Mouse (Mus musculus): ENCODE measurements around the gene Muc3. TPM values are rescaled to one million over a fixed set of nuclear protein-coding genes. Genes with fewer than 3 reads are reported as not detected.

Gene Muc3
- polyA plus RNA-seq, 1 experiment from 2014 or later = not detected

DNA sequence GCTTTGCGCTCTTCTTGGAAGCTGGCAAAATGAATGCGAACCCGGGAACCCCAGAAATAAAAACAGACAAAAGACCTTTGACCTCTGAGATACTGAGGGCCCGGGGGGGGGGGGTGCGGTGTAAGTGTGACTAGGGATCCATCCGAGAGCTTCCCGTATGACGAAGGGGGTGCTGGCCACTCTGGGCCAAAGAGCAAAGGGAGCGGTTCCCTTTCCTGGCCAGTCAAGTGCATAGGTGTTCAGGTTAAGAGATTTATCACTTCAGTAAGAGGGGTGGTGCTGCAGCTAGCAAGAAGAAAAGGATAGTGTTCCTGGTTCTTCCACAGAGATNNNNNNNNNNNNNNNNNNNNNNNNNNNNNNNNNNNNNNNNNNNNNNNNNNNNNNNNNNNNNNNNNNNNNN is 16.9 kb upstream of the Muc3 start:
- 78% methylated on average over 9 of the region's 9 CpGs for WGBS
- Histone ChIP-seq H3K4me2 (replicated peaks) (no peak overlapping the region), H3K27ac (replicated peaks) (no peak overlapping the region), H3K27me3 (no peaks in the 10 kb centered on the region), H3K4me1 (no peaks in the 10 kb centered on the region), H3K9ac (replicated peaks) (no peak overlapping the region), H3K4me3 (no peak overlapping the region), H3K36me3 (no peaks in the 10 kb centered on the region), H3K9me3 (no peaks in the 10 kb centered on the region)
- no peak for ATAC-seq (ENCODE audit: low FRiP score, low read depth)

DNA sequence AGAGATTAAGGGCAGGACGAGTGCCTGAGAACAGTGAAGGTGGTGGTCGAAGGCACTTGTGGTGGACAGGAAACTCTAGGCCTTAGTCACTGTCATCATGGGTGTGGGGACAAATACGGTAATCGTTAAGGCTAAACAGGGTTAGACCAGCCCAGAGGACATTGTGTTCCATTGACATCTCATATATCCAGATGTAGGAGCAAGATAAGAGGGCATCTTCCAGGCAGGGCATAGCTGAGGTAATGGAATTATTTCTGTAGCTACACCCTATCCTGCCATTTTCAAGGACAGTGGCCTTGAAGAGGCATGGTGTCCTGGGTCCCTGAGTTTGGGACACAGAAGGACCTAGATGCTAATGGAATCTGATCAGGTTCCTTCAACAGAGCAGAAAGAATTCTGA is 12.7 kb upstream of the Muc3 start:
- WGBS = 81% methylated on average over 4 of the region's 4 CpGs
- H3K27me3 ChIP-seq = no peaks in the 10 kb centered on the region
- no peak overlapping the region for H3K4me2 ChIP-seq (replicated peaks)
- no peak overlapping the region for H3K9ac ChIP-seq (replicated peaks)
- H3K36me3 ChIP-seq = no peaks in the 10 kb centered on the region
- H3K27ac ChIP-seq (replicated peaks) = no peak overlapping the region
- no peak for ATAC-seq (ENCODE audit: low FRiP score, low read depth)
- H3K9me3 ChIP-seq = peaks cover 7% of the 10 kb centered on the region; the same call in 1 of the 2 replicates
- H3K4me3 ChIP-seq = no peak overlapping the region
- H3K4me1 ChIP-seq = no peaks in the 10 kb centered on the region

DNA sequence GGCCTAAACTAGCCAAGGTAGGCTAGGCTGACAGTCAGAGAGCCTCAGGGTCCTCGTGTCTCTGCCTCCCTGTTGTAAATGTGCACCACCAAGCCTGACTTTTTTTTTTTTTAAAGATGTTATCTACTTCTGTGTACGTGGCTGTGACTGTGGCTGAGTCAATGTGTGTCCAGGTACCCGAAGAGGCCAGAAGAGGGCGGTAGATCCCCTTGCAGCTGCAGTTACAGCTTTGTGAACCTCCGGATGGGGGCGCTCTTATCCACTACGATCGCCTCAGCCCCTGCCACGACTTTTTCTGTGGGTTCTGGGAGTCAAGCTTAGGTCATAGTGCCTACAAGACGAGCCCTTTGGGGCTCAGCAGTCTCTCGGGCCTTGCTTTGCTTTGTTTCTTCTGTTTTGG is 10.3 kb upstream of the Muc3 start:
- H3K36me3 ChIP-seq = no peaks in the 10 kb centered on the region
- H3K4me2 ChIP-seq (replicated peaks) = no peak overlapping the region
- no peak overlapping the region for H3K27ac ChIP-seq (replicated peaks)
- H3K27me3 ChIP-seq = no peaks in the 10 kb centered on the region
- H3K9me3 ChIP-seq = peaks cover 17% of the 10 kb centered on the region; the same call in 1 of the 2 replicates
- 42% methylated on average over 11 of the region's 11 CpGs for WGBS
- no peak overlapping the region for H3K4me3 ChIP-seq
- no peak overlapping the region for H3K9ac ChIP-seq (replicated peaks)
- no peaks in the 10 kb centered on the region for H3K4me1 ChIP-seq
- no peak for ATAC-seq (ENCODE audit: low FRiP score, low read depth)

DNA sequence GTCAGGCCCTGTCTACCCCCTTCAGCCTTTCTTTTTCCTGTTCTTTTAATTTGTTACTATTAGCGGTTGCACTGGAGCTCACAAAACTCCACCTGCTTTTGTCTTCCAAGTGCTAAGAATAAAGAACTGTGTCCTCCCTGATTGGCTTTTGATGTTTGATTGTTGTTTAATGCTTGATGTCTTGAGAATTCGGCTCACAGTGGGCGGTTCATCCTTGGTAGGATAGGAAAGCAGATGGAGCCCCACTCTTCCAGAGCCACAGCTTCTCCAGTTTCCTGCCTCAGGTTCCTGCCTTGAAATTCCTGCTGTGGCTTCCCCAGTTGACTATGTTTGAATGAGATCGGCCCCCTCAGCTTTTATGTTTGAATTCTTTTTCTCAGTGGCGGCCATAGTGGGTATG is 4.2 kb upstream of the Muc3 start:
- H3K9me3 ChIP-seq = peaks cover 37% of the 10 kb centered on the region
- no peak overlapping the region for H3K9ac ChIP-seq (replicated peaks)
- ATAC-seq (ENCODE audit: low FRiP score, low read depth) = no peak

DNA sequence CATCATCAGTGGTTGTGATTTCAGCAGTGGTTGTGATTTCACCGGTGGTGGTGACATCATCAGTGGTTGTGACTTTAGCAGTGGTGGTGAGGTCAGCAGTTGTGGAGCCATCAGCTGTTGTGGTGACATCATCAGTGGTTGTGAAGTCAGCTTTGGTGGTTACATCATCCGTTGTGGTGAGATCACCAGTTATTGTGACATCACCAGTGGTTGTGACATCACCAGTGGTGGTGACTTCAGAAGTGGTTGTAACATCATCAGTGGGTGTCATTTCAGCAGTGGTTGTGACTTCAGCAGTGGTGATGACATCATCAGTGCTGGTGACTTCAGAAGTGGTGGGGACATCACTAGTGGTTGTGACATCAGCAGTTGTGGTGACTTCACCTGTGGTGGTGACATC is 3.5 kb upstream of the Muc3 start:
- H3K4me2 ChIP-seq (replicated peaks) = no peak overlapping the region
- no peak overlapping the region for H3K27ac ChIP-seq (replicated peaks)
- no peak for ATAC-seq (ENCODE audit: low FRiP score, low read depth)
- no peaks in the 10 kb centered on the region for H3K4me1 ChIP-seq
- H3K27me3 ChIP-seq = no peaks in the 10 kb centered on the region
- H3K4me3 ChIP-seq = no peak overlapping the region
- H3K9ac ChIP-seq (replicated peaks) = no peak overlapping the region
- WGBS = 53% methylated on average over 2 of the region's 2 CpGs
- no peaks in the 10 kb centered on the region for H3K36me3 ChIP-seq
- H3K9me3 ChIP-seq = peaks cover 36% of the 10 kb centered on the region

More for the DNA sequence above, 4.2 kb upstream of the Muc3 start:
- no peak overlapping the region for H3K4me2 ChIP-seq (replicated peaks)
- no peaks in the 10 kb centered on the region for H3K4me1 ChIP-seq
- 88% methylated on average over 5 of the region's 5 CpGs for WGBS
- no peak overlapping the region for H3K27ac ChIP-seq (replicated peaks)
- H3K27me3 ChIP-seq = no peaks in the 10 kb centered on the region
- no peak overlapping the region for H3K4me3 ChIP-seq
- no peaks in the 10 kb centered on the region for H3K36me3 ChIP-seq

DNA sequence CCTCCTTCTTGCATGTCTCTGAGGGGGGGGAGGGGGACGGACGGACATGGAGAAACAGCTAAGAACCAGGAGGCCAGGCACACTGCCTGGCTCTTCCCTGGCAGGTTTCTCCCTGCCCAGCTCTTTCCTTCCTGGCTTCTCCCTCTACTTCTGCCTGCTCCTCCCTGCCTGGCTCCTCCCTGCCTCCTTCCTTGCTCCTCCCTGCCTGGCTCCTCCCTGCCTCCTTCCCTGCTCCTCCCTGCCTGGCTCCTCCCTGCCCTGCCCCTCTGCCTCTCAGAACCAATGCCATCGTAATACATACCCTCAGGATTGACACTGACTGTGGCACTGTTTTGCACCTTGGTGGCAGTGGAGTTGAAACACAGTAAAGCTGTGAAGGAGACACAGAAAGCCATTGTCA is 8.3 kb downstream of the Muc3 start:
- ATAC-seq (ENCODE audit: low FRiP score, low read depth) = no peak
- no peaks in the 10 kb centered on the region for H3K4me1 ChIP-seq
- H3K27ac ChIP-seq (replicated peaks) = no peak overlapping the region
- WGBS = 52% methylated on average over 3 of the region's 3 CpGs
- H3K36me3 ChIP-seq = no peaks in the 10 kb centered on the region
- 0 out of 2 replicates have a peak, but pooled peaks cover 3% of the 10 kb centered on the region for H3K9me3 ChIP-seq
- H3K9ac ChIP-seq (replicated peaks) = no peak overlapping the region
- H3K4me2 ChIP-seq (replicated peaks) = no peak overlapping the region
- H3K27me3 ChIP-seq = no peaks in the 10 kb centered on the region; the same call in 1 of the 2 replicates
- H3K4me3 ChIP-seq = no peak overlapping the region

DNA sequence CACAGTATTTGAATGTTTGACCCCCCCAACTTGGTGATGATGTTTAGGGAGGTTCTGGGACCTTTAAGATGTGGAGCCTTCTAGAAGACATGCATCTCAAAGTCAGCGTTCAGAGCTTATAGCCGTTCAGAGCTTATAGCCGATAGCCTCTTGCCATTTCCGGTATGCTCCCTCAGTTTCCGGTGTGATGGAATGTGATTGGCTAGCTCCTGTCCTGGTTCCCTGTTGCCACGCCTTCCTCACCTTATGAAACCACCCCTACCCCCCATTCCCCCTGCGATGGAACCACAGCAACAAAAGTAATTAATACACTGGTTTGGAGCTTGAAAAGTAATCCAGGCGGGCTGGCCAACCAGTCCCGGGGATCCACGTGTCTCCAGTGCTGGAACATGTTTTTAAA is 10.1 kb downstream of the Muc3 start:
- Histone ChIP-seq H3K4me3 (no peak overlapping the region), H3K27ac (replicated peaks) (no peak overlapping the region), H3K27me3 (peaks cover 3% of the 10 kb centered on the region; the same call in 1 of the 2 replicates), H3K9me3 (0 out of 2 replicates have a peak, but pooled peaks cover 5% of the 10 kb centered on the region), H3K4me1 (no peaks in the 10 kb centered on the region), H3K4me2 (replicated peaks) (no peak overlapping the region), H3K36me3 (no peaks in the 10 kb centered on the region), H3K9ac (replicated peaks) (no peak overlapping the region)
- ATAC-seq (ENCODE audit: low FRiP score, low read depth) = no peak
- WGBS = 89% methylated on average over 10 of the region's 10 CpGs

DNA sequence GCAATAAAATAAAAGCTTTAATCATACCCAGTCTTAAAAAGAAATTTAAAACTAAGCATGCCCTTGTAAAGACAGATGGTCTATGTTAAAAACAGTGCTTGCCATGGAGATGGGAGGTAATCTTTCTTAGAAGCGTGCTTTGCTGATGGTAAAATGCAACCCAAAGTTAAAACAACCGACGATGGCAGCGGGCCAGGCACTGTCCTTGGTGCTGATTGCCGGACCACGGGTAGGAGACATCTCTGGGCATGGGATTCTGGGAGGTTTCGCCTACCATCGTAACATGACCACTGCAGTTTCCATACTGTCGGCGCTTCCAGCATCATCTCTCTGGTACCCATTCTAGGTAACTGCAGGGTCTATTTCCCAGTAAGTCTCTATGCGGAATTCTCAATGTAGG is 14.2 kb downstream of the Muc3 start:
- Histone ChIP-seq H3K9me3 (0 out of 2 replicates have a peak, but pooled peaks cover 7% of the 10 kb centered on the region), H3K4me1 (no peaks in the 10 kb centered on the region), H3K27ac (replicated peaks) (no peak overlapping the region), H3K36me3 (no peaks in the 10 kb centered on the region), H3K4me3 (no peak overlapping the region), H3K9ac (replicated peaks) (no peak overlapping the region), H3K27me3 (peaks cover 12% of the 10 kb centered on the region; the same call in 1 of the 2 replicates), H3K4me2 (replicated peaks) (no peak overlapping the region)
- no peak for ATAC-seq (ENCODE audit: low FRiP score, low read depth)
- 39% methylated on average over 11 of the region's 11 CpGs for WGBS

DNA sequence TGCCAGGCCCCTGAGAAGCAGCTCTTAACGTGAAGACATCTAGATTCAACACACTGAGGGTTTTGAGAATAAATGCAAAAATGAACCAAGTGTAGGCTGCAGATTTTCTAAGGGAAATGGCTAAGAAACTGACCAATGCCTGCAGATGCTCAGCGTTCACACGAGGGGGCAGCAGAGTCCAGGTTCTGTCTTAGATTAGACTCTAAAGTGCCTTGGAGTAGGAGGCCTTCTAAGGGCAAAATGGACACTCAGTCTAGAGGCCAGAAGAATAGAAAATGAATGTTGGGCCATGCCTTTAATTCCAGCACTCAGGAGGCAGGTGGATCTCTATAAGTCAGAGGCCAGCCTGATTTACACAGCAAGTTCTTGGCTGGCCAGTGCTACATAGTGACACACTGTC is 17.6 kb downstream of the Muc3 start:
- 3% methylated on average over 3 of the region's 3 CpGs for WGBS
- no peaks in the 10 kb centered on the region for H3K36me3 ChIP-seq
- no peak for ATAC-seq (ENCODE audit: low FRiP score, low read depth)
- no peak overlapping the region for H3K4me2 ChIP-seq (replicated peaks)
- peaks cover 15% of the 10 kb centered on the region for H3K27me3 ChIP-seq
- no peak overlapping the region for H3K27ac ChIP-seq (replicated peaks)
- H3K4me3 ChIP-seq = no peak overlapping the region
- H3K9ac ChIP-seq (replicated peaks) = no peak overlapping the region
- 0 out of 2 replicates have a peak, but pooled peaks cover 2% of the 10 kb centered on the region for H3K4me1 ChIP-seq
- 0 out of 2 replicates have a peak, but pooled peaks cover 6% of the 10 kb centered on the region for H3K9me3 ChIP-seq

DNA sequence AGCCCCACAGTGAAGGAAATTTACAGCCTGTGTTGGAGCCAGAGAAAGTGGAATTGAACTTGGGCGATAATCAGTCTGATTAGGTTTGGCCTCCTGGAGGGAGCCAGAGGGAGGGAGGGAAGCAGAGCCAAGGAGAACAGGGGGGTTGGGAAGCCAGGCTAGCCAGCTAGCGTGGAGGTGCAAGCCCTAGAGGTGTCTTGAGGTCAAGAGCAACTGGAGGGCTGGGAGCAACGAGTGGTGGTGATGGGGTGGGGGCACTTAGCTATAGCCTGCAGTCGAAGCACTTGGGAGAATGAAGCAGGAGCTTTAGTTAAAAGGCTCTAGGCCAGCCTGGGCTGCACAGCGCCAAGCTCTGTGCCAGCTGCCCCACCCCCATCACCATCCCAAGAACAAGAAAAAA is 19.8 kb downstream of the Muc3 start:
- Histone ChIP-seq H3K4me3 (no peak overlapping the region), H3K4me2 (replicated peaks) (no peak overlapping the region), H3K36me3 (no peaks in the 10 kb centered on the region), H3K4me1 (0 out of 2 replicates have a peak, but pooled peaks cover 2% of the 10 kb centered on the region), H3K27ac (replicated peaks) (no peak overlapping the region), H3K9me3 (0 out of 2 replicates have a peak, but pooled peaks cover 4% of the 10 kb centered on the region), H3K27me3 (peaks cover 12% of the 10 kb centered on the region), H3K9ac (replicated peaks) (no peak overlapping the region)
- 38% methylated on average over 5 of the region's 5 CpGs for WGBS
- no peak for ATAC-seq (ENCODE audit: low FRiP score, low read depth)

DNA sequence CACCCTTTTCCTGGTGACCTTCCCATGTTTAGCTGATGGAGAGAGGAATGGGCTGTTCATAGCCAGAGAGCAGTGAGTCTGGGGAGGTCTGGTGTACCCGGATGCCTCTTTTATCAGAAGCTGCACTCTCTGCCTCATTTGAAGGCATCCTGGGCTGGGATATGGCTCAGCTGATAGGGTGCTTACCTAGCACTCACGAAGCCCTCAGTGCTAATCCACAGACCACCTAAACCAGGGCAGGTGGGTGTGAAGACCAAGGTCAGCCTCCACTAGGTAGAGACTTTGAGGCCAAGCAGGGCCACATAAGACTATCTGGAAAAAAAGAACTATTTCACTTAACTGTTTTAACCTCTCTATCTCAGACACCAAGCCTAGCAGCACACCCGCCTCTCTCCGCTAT is 25.6 kb downstream of the Muc3 start:
- WGBS = 82% methylated on average over 4 of the region's 4 CpGs

DNA sequence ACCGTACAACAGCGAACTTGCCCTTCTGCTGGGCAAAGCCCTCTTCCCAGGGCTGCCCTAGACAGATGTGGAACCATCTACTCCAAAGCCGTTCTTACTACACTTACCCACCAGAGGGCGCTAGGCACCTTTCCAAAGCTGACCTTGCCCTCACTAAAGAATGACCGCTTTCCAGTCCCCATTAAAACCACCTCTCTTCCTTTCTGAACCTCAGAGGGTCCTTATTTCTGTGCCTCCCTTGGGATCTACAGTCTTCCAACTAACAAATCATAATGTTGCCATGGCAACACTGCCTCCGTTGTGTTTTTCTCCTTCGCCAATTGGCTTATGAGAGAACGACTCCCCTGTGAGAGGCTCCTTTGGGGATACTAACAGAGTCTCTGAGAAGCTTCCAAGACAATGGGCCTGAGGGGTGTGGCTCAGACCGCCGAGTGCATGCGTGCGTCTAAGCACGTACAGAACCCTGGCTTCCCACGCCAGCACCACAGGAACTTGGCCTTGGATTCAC is 26.4 kb downstream of the Muc3 start:
- peak overlapping the region; percentile 18; the same call in 1 of the 2 replicates for H3K4me2 ChIP-seq (replicated peaks)
- no peak overlapping the region for H3K9ac ChIP-seq (replicated peaks)
- H3K4me3 ChIP-seq = no peak overlapping the region

More for the DNA sequence above, 25.6 kb downstream of the Muc3 start:
- Histone ChIP-seq H3K9ac (replicated peaks) (no peak overlapping the region), H3K4me3 (no peak overlapping the region), H3K27me3 (no peaks in the 10 kb centered on the region), H3K4me2 (replicated peaks) (no peak overlapping the region), H3K9me3 (no peaks in the 10 kb centered on the region), H3K27ac (replicated peaks) (peak overlapping the region; percentile 58), H3K4me1 (peaks cover 8% of the 10 kb centered on the region), H3K36me3 (no peaks in the 10 kb centered on the region)
- no peak for ATAC-seq (ENCODE audit: low FRiP score, low read depth)

DNA sequence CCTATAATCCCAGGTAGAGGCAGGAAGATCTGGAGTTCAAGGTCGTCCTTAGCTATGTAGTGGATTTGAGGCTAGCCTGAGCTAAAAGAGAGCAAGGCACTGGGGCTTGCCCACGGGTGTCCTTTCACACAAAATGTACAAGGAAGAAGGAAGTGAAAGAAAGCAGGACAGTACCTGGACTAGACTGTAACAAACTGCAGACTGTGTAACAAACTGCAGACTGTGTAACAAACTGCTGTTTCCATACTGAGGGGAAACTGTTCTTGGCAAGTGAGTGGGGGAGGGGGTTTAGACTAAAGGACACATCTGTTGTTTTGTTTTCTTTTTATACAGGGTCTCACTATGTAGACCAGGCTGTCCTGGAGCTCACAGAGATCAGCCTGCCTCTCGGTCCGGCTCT is 27.8 kb downstream of the Muc3 start:
- Histone ChIP-seq H3K4me2 (replicated peaks) (no peak overlapping the region), H3K36me3 (no peaks in the 10 kb centered on the region), H3K4me3 (no peak overlapping the region), H3K9ac (replicated peaks) (no peak overlapping the region), H3K9me3 (no peaks in the 10 kb centered on the region), H3K27me3 (0 out of 2 replicates have a peak, but pooled peaks cover 4% of the 10 kb centered on the region), H3K27ac (replicated peaks) (no peak overlapping the region), H3K4me1 (peaks cover 12% of the 10 kb centered on the region)
- 79% methylated on average over 4 of the region's 4 CpGs for WGBS
- ATAC-seq (ENCODE audit: low FRiP score, low read depth) = no peak

More for the DNA sequence above, 26.4 kb downstream of the Muc3 start:
- ATAC-seq (ENCODE audit: low FRiP score, low read depth) = peak; percentile 81
- WGBS = 5% methylated on average over 14 of the region's 14 CpGs
- H3K27ac ChIP-seq (replicated peaks) = peak overlapping the region; percentile 58
- H3K36me3 ChIP-seq = no peaks in the 10 kb centered on the region
- no peaks in the 10 kb centered on the region for H3K9me3 ChIP-seq
- peaks cover 8% of the 10 kb centered on the region for H3K4me1 ChIP-seq
- H3K27me3 ChIP-seq = no peaks in the 10 kb centered on the region
